Mouse (Mus musculus): ENCODE results near the gene Aak1.
A peak's percentile ranks its signal among the peaks of the same experiment; 100 is the strongest.

Aak1 gene

GRCm38 (mm10) chr6:86886803-86887202 is 37.5 kb downstream of the Aak1 start:
- DNase-seq (ENCODE audit: low spot score in 2 of 2): no peak

GRCm38 (mm10) chr6:86897520-86897919 is 48.2 kb downstream of the Aak1 start:
- no peak for DNase-seq (ENCODE audit: low spot score in 2 of 2)

- DNase-seq (ENCODE audit: low spot score in 2 of 2): no peak
These were observed 49.7 kb downstream of the Aak1 start for GRCm38 (mm10) chr6:86899053-86899452.

GRCm38 (mm10) chr6:86899965-86900364 is 50.6 kb downstream of the Aak1 start:
- DNase-seq (ENCODE audit: low spot score in 2 of 2): peak; percentile 36 to 43

GRCm38 (mm10) chr6:86900546-86900945 is 51.2 kb downstream of the Aak1 start:
- DNase-seq (ENCODE audit: low spot score in 2 of 2): peak; percentile 31 to 42

GRCm38 (mm10) chr6:86905500-86905899 is 56.2 kb downstream of the Aak1 start:
- no peak for DNase-seq (ENCODE audit: low spot score in 2 of 2)

GRCm38 (mm10) chr6:86907191-86907590 is 57.9 kb downstream of the Aak1 start:
- DNase-seq (ENCODE audit: low spot score in 2 of 2): no peak

GRCm38 (mm10) chr6:86908561-86909150 is 59.3 kb downstream of the Aak1 start:
- DNase-seq (ENCODE audit: low spot score in 2 of 2): no peak

- no peak for DNase-seq (ENCODE audit: low spot score in 2 of 2)
These were observed 60.6 kb downstream of the Aak1 start for GRCm38 (mm10) chr6:86909881-86910280.

GRCm38 (mm10) chr6:86916157-86916820 is 67.0 kb downstream of the Aak1 start:
- no peak for DNase-seq (ENCODE audit: low spot score in 2 of 2)

- no peak for DNase-seq (ENCODE audit: low spot score in 2 of 2)
These were observed 67.9 kb downstream of the Aak1 start for GRCm38 (mm10) chr6:86917231-86917630.

- no peak for DNase-seq (ENCODE audit: low spot score in 2 of 2)
These were observed 68.9 kb downstream of the Aak1 start for GRCm38 (mm10) chr6:86918058-86918835.

- peak; percentile 45 to 59 for DNase-seq (ENCODE audit: low spot score in 2 of 2)
These were observed 72.6 kb downstream of the Aak1 start for GRCm38 (mm10) chr6:86921880-86922279.

GRCm38 (mm10) chr6:86924746-86925145 is 75.4 kb downstream of the Aak1 start:
- no peak for DNase-seq (ENCODE audit: low spot score in 2 of 2)

GRCm38 (mm10) chr6:86934541-86934940 is 85.2 kb downstream of the Aak1 start:
- DNase-seq (ENCODE audit: low spot score in 2 of 2): no peak

- no peak for DNase-seq (ENCODE audit: low spot score in 2 of 2)
These were observed 90.5 kb downstream of the Aak1 start for GRCm38 (mm10) chr6:86939797-86940196.

- DNase-seq (ENCODE audit: low spot score in 2 of 2): no peak
These were observed 91.6 kb downstream of the Aak1 start for GRCm38 (mm10) chr6:86940966-86941365.

GRCm38 (mm10) chr6:86947100-86947499 is 97.8 kb downstream of the Aak1 start:
- DNase-seq (ENCODE audit: low spot score in 2 of 2): no peak

- peak; percentile 21 to 27 for DNase-seq (ENCODE audit: low spot score in 2 of 2)
These were observed 99.4 kb downstream of the Aak1 start for GRCm38 (mm10) chr6:86948746-86949145.

GRCm38 (mm10) chr6:86950141-86950540 is 100.8 kb downstream of the Aak1 start:
- peak; percentile 54 to 56 for DNase-seq (ENCODE audit: low spot score in 2 of 2)

GRCm38 (mm10) chr6:86950733-86951255 is 101.5 kb downstream of the Aak1 start:
- no peak for DNase-seq (ENCODE audit: low spot score in 2 of 2)

GRCm38 (mm10) chr6:86955741-86956140 is 106.4 kb downstream of the Aak1 start:
- no peak for DNase-seq (ENCODE audit: low spot score in 2 of 2)

- no peak for DNase-seq (ENCODE audit: low spot score in 2 of 2)
These were observed 106.9 kb downstream of the Aak1 start for GRCm38 (mm10) chr6:86956206-86956605.

Measured in spleen, postnatal 36 days (tissue).